Mouse (Mus musculus): Measurements from ENCODE around the gene Gm44790.

DNA sequence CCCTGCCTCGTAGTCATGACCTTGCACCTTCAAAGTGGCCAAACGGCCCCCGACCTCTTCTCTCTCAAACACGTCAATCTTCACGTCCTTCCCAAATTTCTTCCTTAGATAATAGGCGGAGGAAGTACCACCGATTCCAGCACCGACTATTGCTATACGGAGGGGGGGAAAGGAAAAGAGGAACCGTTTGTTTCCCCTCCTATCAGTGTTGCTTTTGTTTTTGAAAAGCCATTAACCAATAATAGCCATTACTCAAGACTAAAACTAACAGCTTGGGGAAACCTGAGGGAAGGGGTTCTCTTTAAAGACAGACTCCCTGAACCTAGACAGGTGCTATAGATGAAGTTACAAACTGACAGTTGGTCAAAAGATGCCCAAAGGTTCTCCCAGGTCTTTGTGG, 30.5 kb upstream of the Gm44790 start:
- TF ChIP-seq CTCF (IDR thresholded peaks at IDR 0.05; ENCODE audit: control insufficient read depth, insufficient read depth, low read length) (no peak), POLR2A (IDR thresholded peaks at IDR 0.05; ENCODE audit: borderline replicate concordance, control insufficient read depth, low read depth, low read length) (no peak)

All from bone marrow, adult 2 months (tissue).